Mouse (Mus musculus) brown adipose tissue, adult 24 weeks (tissue): Measurements from ENCODE around the gene Otulinl. TPM values are rescaled to one million over a fixed set of nuclear protein-coding genes. Genes with fewer than 3 reads are reported as not detected.

Source experiments
- H3K27ac ChIP-seq: fragments of 200-500 bp; replicated peaks from 2 replicates; pipeline ENCODE4 v1.5.1; 2012; ENCODE audit warnings: low read depth, mild to moderate bottlenecking, low read length
- H3K4me1 ChIP-seq: fragments of 200-500 bp; 2 replicates; pipeline ENCODE4 v1.6.1; 2012; ENCODE audit warnings: low read length, mixed read lengths; ENCODE audit not compliant: control insufficient read depth, insufficient read depth, insufficient read length
- H3K4me3 ChIP-seq: fragments of 200-500 bp; 2 replicates; pipeline ENCODE4 v1.5.1; 2012; ENCODE audit warnings: low read depth, mild to moderate bottlenecking, low read length, moderate library complexity; ENCODE audit not compliant: insufficient read depth
- polyA plus RNA-seq: library from polyadenylated mRNA; stranded (reverse); fragments of >200 nt; gene quantifications from 2 replicates; pipeline ENCODE4 v1.2.4, GENCODE M21; 2012; ENCODE audit not compliant: missing spikeins, insufficient read depth, insufficient read length

The Otulinl gene
- polyA plus RNA-seq, 1 experiment, result 3.8 TPM

DNA sequence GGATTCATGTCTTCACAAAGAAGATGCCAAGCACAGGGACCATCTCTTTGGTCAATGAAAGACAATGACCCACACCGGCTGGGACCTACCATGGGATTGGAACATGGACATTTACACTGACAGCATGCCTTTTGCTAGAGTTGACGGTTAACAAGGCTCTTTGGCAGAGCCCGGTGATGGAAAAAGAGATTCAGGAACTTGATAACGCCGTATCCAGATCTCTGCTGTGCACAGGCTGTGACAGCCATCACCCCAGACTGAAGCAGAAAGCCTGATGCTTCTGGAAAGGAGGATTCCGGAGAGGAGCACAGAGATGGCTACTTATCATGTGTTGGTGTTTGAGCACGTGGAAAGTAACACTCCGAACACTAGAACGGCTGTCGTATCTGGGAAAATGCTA lies 11.9 kb upstream of the Otulinl start:
- no peak overlapping the region for H3K27ac ChIP-seq
- H3K4me3 ChIP-seq, result no peak overlapping the region
- no peaks in the 10 kb centered on the region for H3K4me1 ChIP-seq

GRCm38 (mm10) chr15:27692161-27692560 lies 10.8 kb upstream of the Otulinl start:
- Histone ChIP-seq H3K4me3 (no peak overlapping the region), H3K4me1 (no peaks in the 10 kb centered on the region), H3K27ac (no peak overlapping the region)

- no peak overlapping the region for H3K27ac ChIP-seq
- H3K4me3 ChIP-seq, result no peak overlapping the region
- H3K4me1 ChIP-seq, result no peaks in the 10 kb centered on the region
Observed at GRCm38 (mm10) chr15:27691213-27691612, 9.8 kb upstream of the Otulinl start.

DNA sequence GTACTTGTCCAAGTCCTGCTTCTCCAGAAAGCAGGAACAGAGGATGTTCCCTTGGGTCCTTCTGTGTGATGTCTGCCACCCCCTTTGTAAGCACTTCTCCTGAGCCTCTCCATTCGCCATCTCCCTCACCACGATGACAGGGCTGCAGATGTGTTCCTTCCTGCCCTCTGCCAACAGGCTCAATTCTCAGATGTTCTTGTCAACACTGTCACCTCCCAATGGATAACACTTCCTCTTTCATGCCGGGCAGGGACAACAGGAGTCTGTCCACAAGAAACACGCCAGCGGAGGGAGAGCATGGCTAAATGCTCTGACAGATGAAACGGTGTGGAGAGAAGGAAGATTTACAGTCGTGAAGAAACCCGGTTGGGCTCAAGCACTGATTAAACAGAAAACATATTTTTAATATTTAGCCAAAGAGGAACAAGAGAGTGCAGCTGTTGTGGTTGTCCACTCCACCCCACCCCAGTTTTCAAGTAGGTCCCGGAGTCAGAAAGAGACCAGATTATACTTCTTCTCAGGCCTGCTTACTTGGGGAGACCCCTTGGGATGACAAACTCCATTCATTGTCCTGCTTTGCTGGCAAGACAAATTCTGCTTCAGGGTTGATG lies 6.8 kb upstream of the Otulinl start:
- 0 out of 2 replicates have a peak overlapping the region, but pooled peaks have one; percentile 42 for H3K27ac ChIP-seq

GRCm38 (mm10) chr15:27684813-27685212 lies 3.4 kb upstream of the Otulinl start:
- Histone ChIP-seq H3K4me1 (peaks cover 3% of the 10 kb centered on the region; the same call in 1 of the 2 replicates), H3K27ac (no peak overlapping the region), H3K4me3 (no peak overlapping the region)

More for the DNA sequence above, 6.8 kb upstream of the Otulinl start:
- H3K4me3 ChIP-seq, result no peak overlapping the region
- no peaks in the 10 kb centered on the region for H3K4me1 ChIP-seq

- Histone ChIP-seq H3K4me1 (peaks cover 3% of the 10 kb centered on the region; the same call in 1 of the 2 replicates), H3K27ac (no peak overlapping the region), H3K4me3 (no peak overlapping the region)
Observed at GRCm38 (mm10) chr15:27683206-27683605, 1.8 kb upstream of the Otulinl start.

DNA sequence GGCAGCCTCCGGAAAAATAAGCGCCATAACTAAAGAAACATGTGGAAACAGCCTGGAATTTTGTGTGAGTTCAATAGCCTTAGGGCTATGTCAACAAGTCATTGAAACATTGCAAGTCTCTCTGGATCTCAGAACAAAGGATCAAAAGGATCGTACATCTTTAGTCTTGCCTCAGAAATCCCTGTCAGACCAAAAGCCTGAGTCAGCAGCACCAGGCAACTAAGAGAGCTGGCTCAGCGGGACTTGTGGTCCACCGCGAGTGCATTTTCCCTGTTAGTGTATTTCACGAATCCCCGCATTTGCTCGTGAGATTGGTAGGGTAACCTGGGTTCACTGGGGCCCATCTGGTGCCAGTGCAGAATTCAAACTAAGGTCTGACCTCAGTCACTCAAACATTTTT lies 1.2 kb upstream of the Otulinl start:
- H3K4me1 ChIP-seq, result peaks cover 3% of the 10 kb centered on the region; the same call in 1 of the 2 replicates
- H3K4me3 ChIP-seq, result no peak overlapping the region
- no peak overlapping the region for H3K27ac ChIP-seq

- Histone ChIP-seq H3K4me3 (peak overlapping the region; percentile 70), H3K4me1 (peaks cover 3% of the 10 kb centered on the region; the same call in 1 of the 2 replicates), H3K27ac (0 out of 2 replicates have a peak overlapping the region, but pooled peaks have one; percentile 3)
Observed at GRCm38 (mm10) chr15:27680997-27681396, 382 bp downstream of the Otulinl start.

GRCm38 (mm10) chr15:27678511-27678910 lies 2.9 kb downstream of the Otulinl start:
- H3K4me1 ChIP-seq, result peaks cover 3% of the 10 kb centered on the region; the same call in 1 of the 2 replicates
- H3K27ac ChIP-seq, result no peak overlapping the region
- H3K4me3 ChIP-seq, result no peak overlapping the region

GRCm38 (mm10) chr15:27677801-27678200 lies 3.6 kb downstream of the Otulinl start:
- H3K27ac ChIP-seq, result no peak overlapping the region
- H3K4me3 ChIP-seq, result no peak overlapping the region
- H3K4me1 ChIP-seq, result peaks cover 3% of the 10 kb centered on the region; the same call in 1 of the 2 replicates

GRCm38 (mm10) chr15:27676211-27676610 lies 5.2 kb downstream of the Otulinl start:
- H3K27ac ChIP-seq, result no peak overlapping the region
- H3K4me1 ChIP-seq, result no peaks in the 10 kb centered on the region
- no peak overlapping the region for H3K4me3 ChIP-seq

GRCm38 (mm10) chr15:27675122-27675521 lies 6.3 kb downstream of the Otulinl start:
- Histone ChIP-seq H3K4me1 (no peaks in the 10 kb centered on the region), H3K4me3 (no peak overlapping the region), H3K27ac (no peak overlapping the region)

DNA sequence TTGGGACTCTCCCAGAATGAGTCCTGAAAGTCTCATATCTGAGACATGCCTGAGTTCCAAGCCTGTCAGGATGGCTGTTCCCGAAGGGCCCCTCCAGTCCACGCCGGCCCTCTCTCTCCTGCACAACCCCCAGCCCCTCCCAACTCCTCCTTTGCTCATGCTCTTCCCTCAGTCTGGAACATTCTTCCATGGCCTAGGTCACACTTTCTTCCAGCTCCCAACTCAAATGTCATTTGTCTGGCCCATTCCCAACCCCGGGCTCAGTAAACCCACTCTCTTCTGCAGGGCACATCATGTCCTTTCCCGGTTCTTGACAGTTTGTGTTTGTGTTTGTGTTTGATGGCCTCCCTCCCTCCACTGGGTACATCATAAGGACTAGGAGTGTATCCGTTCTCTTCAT lies 7.3 kb downstream of the Otulinl start:
- Histone ChIP-seq H3K4me1 (no peaks in the 10 kb centered on the region), H3K27ac (no peak overlapping the region), H3K4me3 (no peak overlapping the region)

DNA sequence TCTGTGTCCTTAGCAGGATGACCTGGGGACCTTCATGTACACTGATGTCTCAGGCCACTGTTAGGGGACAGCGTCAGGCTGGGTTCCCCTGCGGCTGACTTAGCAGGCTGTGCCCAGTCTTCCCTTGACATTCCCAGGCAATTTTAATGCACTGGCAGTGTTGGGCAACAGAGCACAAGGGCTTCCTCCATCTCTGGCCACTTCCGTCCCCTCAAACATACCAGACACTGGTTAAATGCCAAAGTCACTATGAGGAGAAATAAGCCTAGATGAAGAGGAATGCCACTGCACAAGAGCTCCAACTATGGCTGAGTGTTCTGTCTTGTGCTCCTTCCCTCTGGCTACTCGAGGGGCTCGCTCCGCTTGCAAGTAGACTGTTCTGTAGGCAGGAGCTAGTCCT lies 8.2 kb downstream of the Otulinl start:
- Histone ChIP-seq H3K27ac (no peak overlapping the region; the same call in 1 of the 2 replicates), H3K4me3 (no peak overlapping the region), H3K4me1 (no peaks in the 10 kb centered on the region)

GRCm38 (mm10) chr15:27672259-27672658 lies 9.1 kb downstream of the Otulinl start:
- no peaks in the 10 kb centered on the region for H3K4me1 ChIP-seq
- no peak overlapping the region for H3K4me3 ChIP-seq
- no peak overlapping the region for H3K27ac ChIP-seq

DNA sequence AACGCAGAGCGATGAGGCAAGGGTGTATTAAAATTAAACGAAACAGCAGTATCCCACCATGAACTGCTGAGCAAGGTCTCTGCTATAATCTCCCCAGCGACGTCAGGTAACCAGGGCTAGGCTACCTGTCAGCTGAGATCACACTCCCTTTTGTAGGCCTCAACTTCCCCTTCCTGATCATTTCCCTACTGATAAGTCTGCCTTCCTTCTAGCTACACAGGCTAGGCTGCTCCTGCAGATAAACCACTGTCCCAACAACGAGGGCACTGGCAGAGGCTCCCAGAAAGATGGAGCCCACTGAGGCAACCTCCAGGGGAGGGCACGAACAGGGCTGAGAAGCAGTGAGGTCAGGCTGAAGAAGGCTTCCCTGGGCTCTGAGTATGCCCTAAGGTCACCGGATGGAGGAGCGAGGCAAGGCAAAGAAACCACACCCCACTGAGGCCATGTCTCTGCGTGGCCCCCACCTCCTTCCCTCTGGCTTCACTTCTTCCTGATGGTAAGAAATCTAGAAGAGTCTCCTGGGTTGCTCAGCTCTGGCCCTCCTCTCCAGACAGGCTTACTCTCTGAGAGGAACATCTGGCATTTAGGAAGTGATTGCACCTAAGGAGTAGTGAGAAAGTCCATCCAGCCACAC lies 9.7 kb downstream of the Otulinl start:
- Histone ChIP-seq H3K4me1 (no peaks in the 10 kb centered on the region), H3K27ac (no peak overlapping the region), H3K4me3 (no peak overlapping the region)
